Mouse (Mus musculus): Measurements from ENCODE around the gene Cdc42ep4. TPM values are rescaled to one million over a fixed set of nuclear protein-coding genes. Genes with fewer than 3 reads are reported as not detected.
A peak's percentile ranks its signal among the peaks of the same experiment; 100 is the strongest.

The Cdc42ep4 gene
- polyA plus RNA-seq, 1 experiment = 13.3 TPM

DNA sequence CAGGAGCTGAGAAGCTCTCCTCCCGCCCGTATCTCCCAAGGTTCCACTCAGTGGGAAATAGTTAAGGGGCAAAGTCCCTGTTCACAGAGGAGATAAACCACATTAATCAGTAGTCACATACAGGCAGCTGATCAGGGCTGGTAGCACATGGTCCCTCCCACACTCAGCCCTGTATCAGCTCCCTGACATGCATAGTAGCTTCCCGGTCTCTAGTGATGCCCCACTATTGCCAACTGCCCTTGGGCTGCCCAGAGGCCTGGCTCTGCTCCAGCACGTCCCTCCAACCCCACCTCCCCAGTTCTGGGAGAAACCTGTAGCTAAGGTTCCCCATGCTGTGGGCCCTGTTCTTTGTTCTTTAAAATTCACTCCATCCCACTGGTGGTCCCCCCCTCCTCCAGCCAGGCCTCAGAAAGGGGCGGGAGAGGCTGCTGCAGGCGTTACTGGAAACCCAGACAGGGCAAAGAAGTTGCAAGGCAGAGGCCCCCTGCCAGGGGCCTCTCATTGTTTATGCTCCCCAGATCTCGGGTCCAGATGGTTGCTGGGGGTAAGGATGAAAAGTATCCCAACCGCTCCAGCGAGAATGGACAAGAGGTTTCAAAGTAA lies 1.8 kb downstream of the Cdc42ep4 start:
- TF ChIP-seq POLR2A (IDR thresholded peaks at IDR 0.05; ENCODE audit: insufficient read length, low read depth) = no peak
- no peak for TF ChIP-seq REST (IDR thresholded peaks at IDR 0.05; ENCODE audit: insufficient read depth, insufficient read length)
- no peak for TF ChIP-seq TCF12 (IDR thresholded peaks at IDR 0.05; ENCODE audit: insufficient read depth, poor library complexity, severe bottlenecking)
- TF ChIP-seq MYOD1 (IDR thresholded peaks at IDR 0.05; ENCODE audit: control insufficient read depth in 1 of 3, insufficient read length in 2 of 3, low read depth in 2 of 3) = no peak
- TF ChIP-seq TCF3 (IDR thresholded peaks at IDR 0.05; ENCODE audit: insufficient read length, low read depth) = no peak
- Histone ChIP-seq H3K4me3 (peak overlapping the region; percentile 88), H3K36me3 (ENCODE audit: control insufficient read depth, insufficient read depth) (peaks cover 3% of the 10 kb centered on the region), H3K79me2 (ENCODE audit: control insufficient read depth, insufficient read depth) (peaks cover 23% of the 10 kb centered on the region), H3K27me3 (ENCODE audit: control insufficient read depth, insufficient read depth, insufficient read length) (no peaks in the 10 kb centered on the region), H3K4me2 (ENCODE audit: low read depth) (peak overlapping the region; percentile 83), H3ac (ENCODE audit: control insufficient read depth, insufficient read length) (peak overlapping the region; percentile 47)

- no peak overlapping the region for H3K4me2 ChIP-seq (ENCODE audit: low read depth)
- peaks cover 23% of the 10 kb centered on the region for H3K79me2 ChIP-seq (ENCODE audit: control insufficient read depth, insufficient read depth)
- H3K36me3 ChIP-seq (ENCODE audit: control insufficient read depth, insufficient read depth) = peaks cover 3% of the 10 kb centered on the region
- TF ChIP-seq MAX (IDR thresholded peaks at IDR 0.05; ENCODE audit: low read depth) = no peak
- H3ac ChIP-seq (ENCODE audit: control insufficient read depth, insufficient read length) = no peak overlapping the region
- H3K27me3 ChIP-seq (ENCODE audit: control insufficient read depth, insufficient read depth, insufficient read length) = no peaks in the 10 kb centered on the region
- H3K4me3 ChIP-seq = no peak overlapping the region
Measured at GRCm38 (mm10) chr11:113748797-113749521, 2.7 kb downstream of the Cdc42ep4 start.

GRCm38 (mm10) chr11:113747725-113748380 lies 3.8 kb downstream of the Cdc42ep4 start:
- TF ChIP-seq MAX (IDR thresholded peaks at IDR 0.05; ENCODE audit: low read depth) = no peak
- TF ChIP-seq MYOG (IDR thresholded peaks at IDR 0.05; ENCODE audit: control insufficient read depth in 1 of 3, insufficient read depth in 1 of 3, insufficient read length in 2 of 3, low read depth in 2 of 3) = no peak
- no peak for TF ChIP-seq REST (IDR thresholded peaks at IDR 0.05; ENCODE audit: insufficient read depth, insufficient read length)
- TF ChIP-seq SRF (IDR thresholded peaks at IDR 0.05; ENCODE audit: control insufficient read depth, insufficient read length, low read depth) = no peak
- no peak for TF ChIP-seq POLR2AphosphoS2 (IDR thresholded peaks at IDR 0.05; ENCODE audit: insufficient read length, low read depth)
- no peak for TF ChIP-seq TCF12 (IDR thresholded peaks at IDR 0.05; ENCODE audit: insufficient read depth, poor library complexity, severe bottlenecking)
- TF ChIP-seq CEBPB (IDR thresholded peaks at IDR 0.05; ENCODE audit: insufficient read depth, poor library complexity, severe bottlenecking) = no peak
- TF ChIP-seq TCF3 (IDR thresholded peaks at IDR 0.05; ENCODE audit: insufficient read length, low read depth) = no peak
- no peak for TF ChIP-seq MYOD1 (IDR thresholded peaks at IDR 0.05; ENCODE audit: control insufficient read depth in 1 of 3, insufficient read length in 2 of 3, low read depth in 2 of 3)
- TF ChIP-seq POLR2A (IDR thresholded peaks at IDR 0.05; ENCODE audit: insufficient read length, low read depth) = no peak
- TF ChIP-seq E2F4 (IDR thresholded peaks at IDR 0.05; ENCODE audit: insufficient read depth) = no peak
- no peak for TF ChIP-seq USF1 (IDR thresholded peaks at IDR 0.05; ENCODE audit: low read depth)
- Histone ChIP-seq H3K79me2 (ENCODE audit: control insufficient read depth, insufficient read depth) (peaks cover 23% of the 10 kb centered on the region), H3K27me3 (ENCODE audit: control insufficient read depth, insufficient read depth, insufficient read length) (no peaks in the 10 kb centered on the region), H3K36me3 (ENCODE audit: control insufficient read depth, insufficient read depth) (peaks cover 3% of the 10 kb centered on the region), H3ac (ENCODE audit: control insufficient read depth, insufficient read length) (no peak overlapping the region), H3K4me2 (ENCODE audit: low read depth) (no peak overlapping the region), H3K4me3 (no peak overlapping the region)

DNA sequence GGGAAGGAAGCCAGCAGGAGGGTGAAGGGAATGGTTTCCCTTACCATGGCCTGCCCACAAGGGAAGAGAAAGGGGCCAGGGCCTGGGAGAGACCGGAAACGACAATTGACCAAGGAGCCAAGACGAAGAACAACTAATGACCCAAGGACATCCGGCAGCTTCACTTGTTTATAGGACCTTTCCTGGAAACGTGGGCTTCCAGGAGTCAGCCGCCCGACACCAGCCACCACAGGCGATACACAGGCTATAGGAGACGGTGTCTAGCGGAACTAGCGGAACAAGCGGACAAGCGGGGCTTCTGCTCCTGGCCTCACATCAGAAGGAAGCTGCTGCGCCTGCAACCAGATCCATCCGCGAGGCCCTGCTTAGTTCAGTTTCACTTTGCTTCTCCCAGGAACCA lies 4.6 kb downstream of the Cdc42ep4 start:
- H3K36me3 ChIP-seq (ENCODE audit: control insufficient read depth, insufficient read depth) = peaks cover 3% of the 10 kb centered on the region
- no peak overlapping the region for H3K4me3 ChIP-seq
- no peak overlapping the region for H3K4me2 ChIP-seq (ENCODE audit: low read depth)
- H3K27me3 ChIP-seq (ENCODE audit: control insufficient read depth, insufficient read depth, insufficient read length) = no peaks in the 10 kb centered on the region
- TF ChIP-seq TCF3 (IDR thresholded peaks at IDR 0.05; ENCODE audit: insufficient read length, low read depth) = no peak
- TF ChIP-seq E2F4 (IDR thresholded peaks at IDR 0.05; ENCODE audit: insufficient read depth) = no peak
- TF ChIP-seq MYOG (IDR thresholded peaks at IDR 0.05; ENCODE audit: control insufficient read depth in 1 of 3, insufficient read depth in 1 of 3, insufficient read length in 2 of 3, low read depth in 2 of 3) = no peak
- TF ChIP-seq POLR2A (IDR thresholded peaks at IDR 0.05; ENCODE audit: insufficient read length, low read depth) = no peak
- TF ChIP-seq CEBPB (IDR thresholded peaks at IDR 0.05; ENCODE audit: insufficient read depth, poor library complexity, severe bottlenecking) = no peak
- H3ac ChIP-seq (ENCODE audit: control insufficient read depth, insufficient read length) = no peak overlapping the region
- peaks cover 23% of the 10 kb centered on the region for H3K79me2 ChIP-seq (ENCODE audit: control insufficient read depth, insufficient read depth)

DNA sequence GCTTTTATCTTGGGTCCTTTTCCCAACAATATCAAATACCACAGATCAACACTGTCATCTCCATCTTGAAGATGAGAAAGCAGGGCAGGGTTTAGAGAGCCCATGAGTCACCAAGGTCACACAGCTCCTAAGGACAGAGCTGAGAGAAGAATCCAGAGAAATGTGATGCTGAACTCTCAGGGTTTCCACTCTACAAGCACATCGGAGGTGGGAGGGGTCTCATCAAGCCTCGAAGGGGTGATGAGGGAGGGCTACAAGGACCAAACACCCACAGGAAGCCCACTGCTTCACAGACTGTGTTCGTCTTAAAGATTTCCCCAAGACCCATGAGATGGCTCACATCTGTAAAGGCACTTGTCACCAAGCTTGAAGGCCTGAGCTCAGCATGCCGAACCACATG lies 5.7 kb downstream of the Cdc42ep4 start:
- Histone ChIP-seq H3ac (ENCODE audit: control insufficient read depth, insufficient read length) (no peak overlapping the region), H3K79me2 (ENCODE audit: control insufficient read depth, insufficient read depth) (peaks cover 23% of the 10 kb centered on the region), H3K27me3 (ENCODE audit: control insufficient read depth, insufficient read depth, insufficient read length) (no peaks in the 10 kb centered on the region), H3K36me3 (ENCODE audit: control insufficient read depth, insufficient read depth) (peaks cover 3% of the 10 kb centered on the region), H3K4me3 (no peak overlapping the region), H3K4me2 (ENCODE audit: low read depth) (no peak overlapping the region)
- TF ChIP-seq USF1 (IDR thresholded peaks at IDR 0.05; ENCODE audit: low read depth) = no peak

Data from myocyte (in vitro differentiated cells).